Mouse (Mus musculus): Measurements from ENCODE around the gene Olfr1511. TPM values are rescaled to one million over a fixed set of nuclear protein-coding genes. Genes with fewer than 3 reads are reported as not detected.
"Not testable (repeated sequence)": the region's sequence is repeated elsewhere in the genome, so short reads cannot be mapped to it uniquely, and the experiment has no call there.

The Olfr1511 gene
- total RNA-seq (2022): not detected

- no peak for DNase-seq (ENCODE audit: low spot score)
These were observed at the start of gene Olfr1511 for GRCm38 (mm10) chr14:52397279-52397678. TSS of gene Olfr1511 (minus strand) at chr14:52397379.

GRCm38 (mm10) chr14:52442690-52443089 lies 45.5 kb upstream of the Olfr1511 start, which contains the start of gene Olfr1509:
TSS of gene Olfr1509 (plus strand) at chr14:52442990.
- DNase-seq (ENCODE audit: low spot score): no peak

- no peak for DNase-seq (ENCODE audit: low spot score)
These were observed 30.5 kb upstream of the Olfr1511 start for GRCm38 (mm10) chr14:52427686-52428085.

GRCm38 (mm10) chr14:52414273-52414672 lies 17.1 kb upstream of the Olfr1511 start, which contains the start of gene Olfr1510:
TSS of gene Olfr1510 (minus strand) at chr14:52414373.
- DNase-seq (ENCODE audit: low spot score): no peak

- not testable (repeated sequence) for DNase-seq (ENCODE audit: low spot score)
These were observed 13.2 kb upstream of the Olfr1511 start for GRCm38 (mm10) chr14:52410142-52410919.

GRCm38 (mm10) chr14:52390084-52390848 lies 6.9 kb downstream of the Olfr1511 start:
- DNase-seq (ENCODE audit: low spot score): not testable (repeated sequence)

GRCm38 (mm10) chr14:52379068-52379467 lies 18.1 kb downstream of the Olfr1511 start, which contains the start of gene Olfr1512:
TSS of gene Olfr1512 (minus strand) at chr14:52379168.
- DNase-seq (ENCODE audit: low spot score): no peak

GRCm38 (mm10) chr14:52368741-52369140 lies 28.4 kb downstream of the Olfr1511 start:
- no peak for DNase-seq (ENCODE audit: low spot score)

- DNase-seq (ENCODE audit: low spot score): no peak
These were observed 40.9 kb downstream of the Olfr1511 start, which contains the start of gene Olfr1513 for GRCm38 (mm10) chr14:52356308-52356707. TSS of gene Olfr1513 (minus strand) at chr14:52356408.

Other genes starting within 250 kb of the Olfr1511 start
- 10 to 100 TPM; 20.7 to 26.7 (median 22.9) TPM for gene Supt16, start 200.0 kb downstream of the Olfr1511 start, total RNA-seq (2022)
- gene Chd8, start 139.6 kb downstream of the Olfr1511 start, total RNA-seq (2022): 10 to 100 TPM; 26.8 to 42.5 (median 37.7) TPM
- 10 to 100 TPM; 32.9 to 37.8 (median 34.8) TPM for gene Tox4, start 118.2 kb downstream of the Olfr1511 start, total RNA-seq (2022)
- 1 to 10 TPM; 3.8 to 5.6 (median 5.4) TPM for gene Rab2b, start 117.8 kb downstream of the Olfr1511 start, total RNA-seq (2022)
- 10 to 100 TPM; 13.9 to 19.3 (median 16.3) TPM for gene Mettl3, start 92.3 kb downstream of the Olfr1511 start, total RNA-seq (2022)
- 1 to 10 TPM; 1.4 to 1.6 (median 1.4) TPM for gene Sall2, start 68.6 kb downstream of the Olfr1511 start, total RNA-seq (2022)
- gene Olfr1513, start 41.0 kb downstream of the Olfr1511 start, total RNA-seq (2022): not detected
- not detected for gene Olfr1512, start 18.2 kb downstream of the Olfr1511 start, total RNA-seq (2022)
- gene Olfr1510, start 17.0 kb upstream of the Olfr1511 start, total RNA-seq (2022): not detected
- not detected for gene Olfr1509, start 45.6 kb upstream of the Olfr1511 start, total RNA-seq (2022)
- not detected for gene Olfr1508, start 70.1 kb upstream of the Olfr1511 start, total RNA-seq (2022)
- not detected for gene Olfr1507, start 98.4 kb upstream of the Olfr1511 start, total RNA-seq (2022)

Measured in heart, adult 8-10 months (tissue).